Mouse (Mus musculus): Measurements from ENCODE around the gene Ecm1. TPM values are rescaled to one million over a fixed set of nuclear protein-coding genes. Genes with fewer than 3 reads are reported as not detected.

Ecm1 gene
- polyA plus RNA-seq (2012; rRNA removed), result 220 and 471 TPM in 2 replicates

DNA sequence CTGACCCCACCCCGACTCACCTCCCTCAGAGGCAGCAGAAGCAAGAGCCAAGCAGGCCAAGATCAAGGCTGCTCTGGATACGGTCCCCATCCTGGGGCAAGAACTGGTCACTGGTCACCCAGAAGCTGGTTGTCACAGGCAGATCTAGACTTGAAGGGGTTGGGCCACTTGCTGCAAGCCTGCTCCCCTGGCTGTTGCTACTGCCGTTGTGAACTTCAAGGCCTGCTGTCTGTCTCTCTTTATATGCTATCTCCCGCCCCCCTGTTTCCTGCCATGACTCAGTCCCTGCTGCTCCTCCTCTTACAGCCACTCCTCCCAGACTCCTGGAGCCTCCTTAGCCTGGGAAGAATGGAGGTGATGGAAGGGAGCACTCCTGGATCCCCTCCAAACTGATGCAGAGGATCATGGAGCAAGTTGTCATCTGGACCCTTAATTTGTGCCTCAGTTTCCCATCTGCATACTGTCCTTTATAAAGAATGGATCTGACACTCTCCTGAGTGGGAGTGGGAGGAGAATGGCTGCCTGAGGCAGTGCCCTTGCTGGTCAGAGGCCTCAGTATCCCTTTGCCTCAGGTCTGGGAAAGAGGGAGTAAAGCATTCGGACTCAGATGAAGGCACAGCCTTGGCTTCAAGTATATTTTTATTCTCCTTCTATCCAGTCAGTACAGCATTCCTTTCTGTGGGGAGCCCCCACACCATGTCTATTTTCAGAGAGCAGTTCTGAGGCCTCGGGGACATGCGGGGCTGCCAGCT lies at the start of gene Ecm1:
TSS of gene Ecm1 (minus strand) at position 217 of the 752 bp plus-strand sequence.

DNA sequence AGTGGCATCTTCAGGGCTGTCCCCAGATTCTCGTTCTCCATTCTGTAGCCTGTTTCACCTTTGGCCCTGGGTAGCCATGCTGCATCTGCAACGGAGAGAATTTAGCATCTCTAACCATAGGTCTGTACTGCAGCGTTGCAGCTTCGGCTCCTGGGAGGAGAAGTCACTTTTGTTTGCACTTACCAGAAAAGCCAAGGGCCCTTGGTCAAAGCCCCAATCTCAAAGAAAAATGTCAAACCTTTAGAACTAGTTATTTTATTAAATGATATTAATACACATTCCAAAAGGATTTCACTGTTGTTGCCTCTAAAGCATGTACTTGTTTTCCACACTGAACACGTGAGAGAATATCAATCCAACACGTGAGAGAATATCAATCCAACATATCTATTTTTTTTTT lies 20.7 kb upstream of the Ecm1 start, which contains the start of gene Tars2:
TSS of gene Tars2 (minus strand) at position 101 of the 400 bp plus-strand sequence.

DNA sequence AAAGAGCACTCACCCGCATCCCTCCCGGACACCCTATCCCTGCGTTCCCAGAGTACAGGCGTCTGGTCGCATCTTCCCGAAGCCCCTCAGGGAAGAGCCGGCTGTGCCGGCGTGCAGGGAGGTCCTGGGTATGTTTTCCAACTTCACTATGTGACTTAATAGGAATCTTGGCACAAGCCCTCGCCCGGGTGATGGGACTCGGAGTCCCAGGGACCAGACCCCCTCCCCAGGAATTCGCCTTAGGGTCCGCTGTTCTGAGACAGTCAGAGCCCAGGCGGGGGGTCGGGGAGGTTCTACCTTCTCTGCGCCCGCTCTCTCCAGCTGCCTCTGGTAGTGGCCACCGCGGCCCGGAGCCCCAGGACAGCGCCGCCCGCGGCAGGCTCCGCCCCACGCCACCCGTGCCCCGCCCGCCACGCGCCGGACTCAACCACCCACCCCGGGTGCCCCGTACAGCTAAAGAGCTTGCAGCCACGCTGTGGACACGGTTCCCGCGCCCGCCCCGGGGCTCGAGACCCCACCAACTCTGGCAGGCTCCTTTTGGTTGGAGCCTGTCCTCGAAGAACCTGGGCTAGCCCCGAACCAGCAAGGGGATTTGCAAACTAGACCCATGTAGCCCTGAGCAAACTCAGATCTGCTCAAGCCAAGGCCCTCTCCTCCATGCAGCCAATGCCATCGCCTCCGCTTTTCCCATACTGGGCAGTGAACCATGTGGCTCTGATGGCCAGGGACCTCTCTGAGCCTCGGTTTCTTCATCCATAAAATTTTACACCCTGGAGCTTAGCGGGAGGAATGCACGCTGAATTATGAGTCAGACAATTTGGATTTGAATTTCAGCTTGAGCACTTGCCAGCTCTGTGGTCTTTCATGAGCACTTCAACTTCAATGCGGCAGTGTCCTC lies 51.6 kb downstream of the Ecm1 start, which contains the start of gene Adamtsl4:
TSS of gene Adamtsl4 (minus strand) at position 394 of the 898 bp plus-strand sequence.

Other genes with a start within 250 kb of the Ecm1 start
- 7.2 and 9.2 TPM in 2 replicates for gene Ctsk, start 240.3 kb downstream of the Ecm1 start, polyA plus RNA-seq (2012; rRNA removed)
- gene Ctss, start 212.8 kb downstream of the Ecm1 start, polyA plus RNA-seq (2012; rRNA removed), result 10.3 and 10.5 TPM in 2 replicates
- not detected in 2 replicates for gene Hormad1, start 179.9 kb downstream of the Ecm1 start, polyA plus RNA-seq (2012; rRNA removed)
- 4.9 and 5.2 TPM in 2 replicates for gene Golph3l, start 150.6 kb downstream of the Ecm1 start, polyA plus RNA-seq (2012; rRNA removed)
- gene Ensa, start 114.6 kb downstream of the Ecm1 start, polyA plus RNA-seq (2012; rRNA removed), result 5.8 and 6.5 TPM in 2 replicates
- 109 and 292 TPM in 2 replicates for gene Mcl1, start 80.8 kb downstream of the Ecm1 start, polyA plus RNA-seq (2012; rRNA removed)
- 7.8 and 8.3 TPM in 2 replicates for gene Adamtsl4, start 51.7 kb downstream of the Ecm1 start, polyA plus RNA-seq (2012; rRNA removed)
- 31.3 and 36.9 TPM in 2 replicates for gene Tars2, start 20.6 kb upstream of the Ecm1 start, polyA plus RNA-seq (2012; rRNA removed)
- gene Rprd2, start 79.3 kb upstream of the Ecm1 start, polyA plus RNA-seq (2012; rRNA removed), result 12.0 and 16.6 TPM in 2 replicates
- 4.6 and 6.4 TPM in 2 replicates for gene Prpf3, start 116.3 kb upstream of the Ecm1 start, polyA plus RNA-seq (2012; rRNA removed)
- gene Mrps21, start 131.9 kb upstream of the Ecm1 start, polyA plus RNA-seq (2012; rRNA removed), result 47.9 and 63.9 TPM in 2 replicates
- 9.5 and 9.7 TPM in 2 replicates for gene Ciart, start 142.7 kb upstream of the Ecm1 start, polyA plus RNA-seq (2012; rRNA removed)
- 5.2 and 8.0 TPM in 2 replicates for gene BC028528, start 152.4 kb upstream of the Ecm1 start, polyA plus RNA-seq (2012; rRNA removed)
- 221 and 413 TPM in 2 replicates for gene Aph1a, start 154.4 kb upstream of the Ecm1 start, polyA plus RNA-seq (2012; rRNA removed)
- 70.9 and 98.2 TPM in 2 replicates for gene Car14, start 165.1 kb upstream of the Ecm1 start, polyA plus RNA-seq (2012; rRNA removed)
- gene Anp32e, start 189.7 kb upstream of the Ecm1 start, polyA plus RNA-seq (2012; rRNA removed), result 18.5 and 26.0 TPM in 2 replicates

Measured in ovary, adult 2 months (tissue).